Mouse (Mus musculus) cerebellum, postnatal 36 days (tissue): ENCODE results near the gene Stx4a.
A peak's percentile ranks its signal among the peaks of the same experiment; 100 is the strongest.
"Not testable (repeated sequence)": the region's sequence is repeated elsewhere in the genome, so short reads cannot be mapped to it uniquely, and the experiment has no call there.

ENCODE experiments used
- DNase-seq, 2 experiments: peaks; one replicate each; pipeline ENCODE4 v3.0.0; 2021 to 2022; ENCODE audit warnings: mixed read lengths in 2 of 2

Gene Stx4a

GRCm38 (mm10) chr7:127824176-127824871 is at the start of gene Stx4a, which contains the start of gene Stx1b:
Stx4a (plus strand) TSS chr7:127824294.
Stx1b (minus strand) TSS chr7:127824549.
- peak; percentile 76 to 87 for DNase-seq

- not testable (repeated sequence) for DNase-seq
Measured at GRCm38 (mm10) chr7:127775837-127776236, 48.3 kb upstream of the Stx4a start.

GRCm38 (mm10) chr7:127776426-127776825 is 47.7 kb upstream of the Stx4a start, which contains the start of gene Setd1a:
Setd1a (plus strand) TSS chr7:127776670.
- DNase-seq, result peak; percentile 89 to 90

GRCm38 (mm10) chr7:127776878-127777473 is 47.1 kb upstream of the Stx4a start:
- DNase-seq, result peak; percentile 97 to 98

- peak; percentile 56 to 65 for DNase-seq
Measured at GRCm38 (mm10) chr7:127777474-127778266, 46.4 kb upstream of the Stx4a start.

- peak in 1 of 2 experiments; percentile 22 for DNase-seq
Measured at GRCm38 (mm10) chr7:127778350-127778749, 45.7 kb upstream of the Stx4a start.

- DNase-seq, result no peak
Measured at GRCm38 (mm10) chr7:127785308-127785707, 38.8 kb upstream of the Stx4a start, which contains the start of gene Gm49388. Gm49388 (plus strand) TSS chr7:127785608.

GRCm38 (mm10) chr7:127797076-127797845 is 26.8 kb upstream of the Stx4a start:
- peak in 1 of 2 experiments; percentile 27 for DNase-seq

- peak; percentile 95 to 96 for DNase-seq
Measured at GRCm38 (mm10) chr7:127798591-127798990, 25.5 kb upstream of the Stx4a start.

GRCm38 (mm10) chr7:127799211-127799610 is 24.9 kb upstream of the Stx4a start:
- DNase-seq, result no peak

GRCm38 (mm10) chr7:127799738-127800137 is 24.4 kb upstream of the Stx4a start:
- peak in 1 of 2 experiments; percentile 34 for DNase-seq

GRCm38 (mm10) chr7:127800435-127801009 is 23.6 kb upstream of the Stx4a start, which contains the start of gene Hsd3b7:
Hsd3b7 (plus strand) TSS chr7:127800604.
- peak; percentile 88 to 90 for DNase-seq

GRCm38 (mm10) chr7:127801010-127801621 is 23.0 kb upstream of the Stx4a start:
- DNase-seq, result peak; percentile 42 to 53

- peak; percentile 78 to 84 for DNase-seq
Measured at GRCm38 (mm10) chr7:127802313-127802712, 21.8 kb upstream of the Stx4a start.

GRCm38 (mm10) chr7:127808821-127809220 is 15.3 kb upstream of the Stx4a start:
- DNase-seq, result no peak

GRCm38 (mm10) chr7:127809846-127810245 is 14.2 kb upstream of the Stx4a start:
- DNase-seq, result no peak

- no peak for DNase-seq
Measured at GRCm38 (mm10) chr7:127810650-127811049, 13.4 kb upstream of the Stx4a start.

GRCm38 (mm10) chr7:127811240-127811639 is 12.9 kb upstream of the Stx4a start:
- no peak for DNase-seq

- peak in 1 of 2 experiments; percentile 59 for DNase-seq
Measured at GRCm38 (mm10) chr7:127812292-127812691, 11.8 kb upstream of the Stx4a start.

GRCm38 (mm10) chr7:127813821-127814220 is 10.3 kb upstream of the Stx4a start:
- no peak for DNase-seq

GRCm38 (mm10) chr7:127814241-127814921 is 9.7 kb upstream of the Stx4a start:
- peak; percentile 98 to 99 for DNase-seq
